Mouse (Mus musculus) heart, embryonic 11.5 days (tissue): ENCODE measurements at regions not wholly inside any gene's neighbourhood (a gene's known extent, or its start where the extent isn't known, plus 50 kb on each side); places are given as distances from the start of the nearest gene placed in this dataset.
A peak's percentile ranks its signal among the peaks of the same experiment; 100 is the strongest.

ENCODE experiments used
- ATAC-seq: fragments of 200-750 bp; cut with Nextera tagmentation; replicated peaks from 2 replicates; pipeline ENCODE4 v1.8.0; 2017; ENCODE audit warnings: moderate library complexity; ENCODE audit not compliant: insufficient number of reproducible peaks, low FRiP score, low TSS enrichment
- H3K27ac ChIP-seq: fragments of 300-500 bp; sonication (generic); 2 replicates; pipeline ENCODE4 v1.5.1; 2014; ENCODE audit warnings: mild to moderate bottlenecking, low read depth, low read length
- H3K27me3 ChIP-seq: fragments of 300-500 bp; sonication (generic); 2 replicates; pipeline ENCODE4 v1.6.1; 2014; ENCODE audit warnings: mild to moderate bottlenecking, low read length, mixed read lengths; ENCODE audit not compliant: control insufficient read depth, insufficient read depth
- H3K36me3 ChIP-seq: fragments of 300-500 bp; sonication (generic); 2 replicates; pipeline ENCODE4 v1.6.1; 2014; ENCODE audit warnings: mild to moderate bottlenecking, low read length, moderate library complexity, mixed read lengths; ENCODE audit not compliant: control insufficient read depth, insufficient read depth
- H3K4me1 ChIP-seq: fragments of 300-500 bp; sonication (generic); 2 replicates; pipeline ENCODE4 v1.6.1; 2014; ENCODE audit warnings: low read length; ENCODE audit not compliant: control insufficient read depth, insufficient read depth
- H3K4me2 ChIP-seq: fragments of 300-500 bp; sonication (generic); 2 replicates; pipeline ENCODE4 v1.6.1; 2014; ENCODE audit warnings: mild to moderate bottlenecking, moderate library complexity
- H3K4me3 ChIP-seq: fragments of 300-500 bp; sonication (generic); 2 replicates; pipeline ENCODE4 v1.5.1; 2014; ENCODE audit warnings: low read depth, low read length
- H3K9ac ChIP-seq: fragments of 300-500 bp; sonication (generic); 2 replicates; pipeline ENCODE4 v1.6.1; 2014; ENCODE audit warnings: mild to moderate bottlenecking, low read depth, low read length, moderate library complexity
- H3K9me3 ChIP-seq: fragments of 300-500 bp; sonication (generic); replicated peaks from 2 replicates; pipeline ENCODE4 v1.6.1; 2016; ENCODE audit warnings: low read length; ENCODE audit not compliant: control insufficient read depth
- WGBS: fragments of 180-500 bp; shearing (Covaris S2); extraction: QIAGEN DNeasy Blood & Tissue Kit; methylation state at CpG from one replicate; pipeline ENCODE4 v1.1.7; 2014; ENCODE audit not compliant: insufficient replicate concordance; 5-methylcytosine and 5-hydroxymethylcytosine counted together

GRCm38 (mm10) chr15:62127602-62128158 is 1204.9 kb upstream of the A1bg start:
- no peak overlapping the region for H3K4me3 ChIP-seq
- H3K9me3 ChIP-seq, result no peaks in the 10 kb centered on the region
- 0 out of 2 replicates have a peak, but pooled peaks have one; percentile 63 for ATAC-seq
- no peak overlapping the region for H3K9ac ChIP-seq
- H3K27me3 ChIP-seq, result no peaks in the 10 kb centered on the region
- WGBS, result 57% methylated on average over 11 of the region's 11 CpGs
- no peak overlapping the region for H3K27ac ChIP-seq
- H3K36me3 ChIP-seq, result no peaks in the 10 kb centered on the region
- no peak overlapping the region for H3K4me2 ChIP-seq
- peaks cover 6% of the 10 kb centered on the region; the same call in 1 of the 2 replicates for H3K4me1 ChIP-seq

GRCm38 (mm10) chr15:62125718-62126117 is 1202.9 kb upstream of the A1bg start:
- no peak for ATAC-seq

GRCm38 (mm10) chr15:62123756-62124155 is 1200.9 kb upstream of the A1bg start:
- H3K9ac ChIP-seq, result no peak overlapping the region
- H3K36me3 ChIP-seq, result no peaks in the 10 kb centered on the region
- H3K27ac ChIP-seq, result no peak overlapping the region
- H3K9me3 ChIP-seq, result no peaks in the 10 kb centered on the region
- H3K4me1 ChIP-seq, result peaks cover 18% of the 10 kb centered on the region; the same call in 1 of the 2 replicates
- H3K27me3 ChIP-seq, result no peaks in the 10 kb centered on the region
- H3K4me2 ChIP-seq, result no peak overlapping the region
- no peak overlapping the region for H3K4me3 ChIP-seq
- 67% methylated on average over 4 of the region's 4 CpGs for WGBS
- no peak for ATAC-seq

More at GRCm38 (mm10) chr15:62125718-62126117, 1202.9 kb upstream of the A1bg start:
- H3K27ac ChIP-seq, result no peak overlapping the region
- no peak overlapping the region for H3K4me3 ChIP-seq
- no peak overlapping the region for H3K9ac ChIP-seq
- no peaks in the 10 kb centered on the region for H3K9me3 ChIP-seq
- H3K36me3 ChIP-seq, result no peaks in the 10 kb centered on the region
- H3K4me1 ChIP-seq, result peaks cover 10% of the 10 kb centered on the region; the same call in 1 of the 2 replicates
- H3K4me2 ChIP-seq, result no peak overlapping the region
- 95% methylated on average over 7 of the region's 7 CpGs for WGBS
- H3K27me3 ChIP-seq, result no peaks in the 10 kb centered on the region

GRCm38 (mm10) chr15:62122265-62123023 is 1199.6 kb upstream of the A1bg start:
- H3K9me3 ChIP-seq, result no peaks in the 10 kb centered on the region
- no peak overlapping the region for H3K4me2 ChIP-seq
- no peak overlapping the region for H3K27ac ChIP-seq
- no peaks in the 10 kb centered on the region for H3K36me3 ChIP-seq
- H3K4me1 ChIP-seq, result peaks cover 17% of the 10 kb centered on the region; the same call in 1 of the 2 replicates
- H3K27me3 ChIP-seq, result no peaks in the 10 kb centered on the region
- H3K9ac ChIP-seq, result no peak overlapping the region
- no peak overlapping the region for H3K4me3 ChIP-seq
- WGBS, result 82% methylated on average over 9 of the region's 9 CpGs
- ATAC-seq, result peak; percentile 78; the same call in 1 of the 2 replicates

GRCm38 (mm10) chr15:62121696-62122095 is 1198.9 kb upstream of the A1bg start:
- no peaks in the 10 kb centered on the region for H3K27me3 ChIP-seq
- H3K36me3 ChIP-seq, result no peaks in the 10 kb centered on the region
- H3K4me1 ChIP-seq, result peaks cover 17% of the 10 kb centered on the region; the same call in 1 of the 2 replicates
- H3K9me3 ChIP-seq, result no peaks in the 10 kb centered on the region
- WGBS, result 88% methylated on average over 4 of the region's 4 CpGs
- H3K4me3 ChIP-seq, result no peak overlapping the region
- H3K27ac ChIP-seq, result no peak overlapping the region
- no peak for ATAC-seq
- no peak overlapping the region for H3K4me2 ChIP-seq
- H3K9ac ChIP-seq, result no peak overlapping the region

- Histone ChIP-seq H3K9me3 (no peaks in the 10 kb centered on the region), H3K9ac (no peak overlapping the region), H3K27ac (no peak overlapping the region), H3K36me3 (no peaks in the 10 kb centered on the region), H3K4me1 (peaks cover 17% of the 10 kb centered on the region; the same call in 1 of the 2 replicates), H3K27me3 (no peaks in the 10 kb centered on the region), H3K4me2 (no peak overlapping the region), H3K4me3 (no peak overlapping the region)
- no peak for ATAC-seq
- WGBS, result 33% methylated on average over 4 of the region's 4 CpGs
Measured at GRCm38 (mm10) chr15:62120735-62121134, 1197.9 kb upstream of the A1bg start.

GRCm38 (mm10) chr15:62118997-62119396 is 1196.2 kb upstream of the A1bg start:
- Histone ChIP-seq H3K4me2 (no peak overlapping the region), H3K36me3 (no peaks in the 10 kb centered on the region), H3K27ac (no peak overlapping the region), H3K9ac (no peak overlapping the region), H3K4me3 (no peak overlapping the region), H3K9me3 (no peaks in the 10 kb centered on the region), H3K4me1 (peaks cover 17% of the 10 kb centered on the region; the same call in 1 of the 2 replicates), H3K27me3 (no peaks in the 10 kb centered on the region)
- no peak for ATAC-seq
- WGBS, result 43% methylated on average over 10 of the region's 10 CpGs

- no peak overlapping the region for H3K27ac ChIP-seq
- no peak overlapping the region for H3K4me2 ChIP-seq
- ATAC-seq, result no peak
- H3K9ac ChIP-seq, result no peak overlapping the region
- H3K4me1 ChIP-seq, result peaks cover 14% of the 10 kb centered on the region; the same call in 1 of the 2 replicates
- H3K27me3 ChIP-seq, result no peaks in the 10 kb centered on the region
- 46% methylated on average over 1 of the region's 1 CpGs for WGBS
- H3K36me3 ChIP-seq, result no peaks in the 10 kb centered on the region
- no peak overlapping the region for H3K4me3 ChIP-seq
- no peaks in the 10 kb centered on the region for H3K9me3 ChIP-seq
Measured at GRCm38 (mm10) chr15:62116184-62116583, 1193.4 kb upstream of the A1bg start.
